Mouse (Mus musculus) retina, postnatal 7 days (tissue): ENCODE results near the gene Cavin3.
"Not testable (repeated sequence)": the region's sequence is repeated elsewhere in the genome, so short reads cannot be mapped to it uniquely, and the experiment has no call there.

Experiments used
- DNase-seq: peaks from one replicate; pipeline ENCODE4 v3.0.0-alpha.2; 2012; ENCODE audit warnings: low read depth, low spot score

Gene Cavin3

DNA sequence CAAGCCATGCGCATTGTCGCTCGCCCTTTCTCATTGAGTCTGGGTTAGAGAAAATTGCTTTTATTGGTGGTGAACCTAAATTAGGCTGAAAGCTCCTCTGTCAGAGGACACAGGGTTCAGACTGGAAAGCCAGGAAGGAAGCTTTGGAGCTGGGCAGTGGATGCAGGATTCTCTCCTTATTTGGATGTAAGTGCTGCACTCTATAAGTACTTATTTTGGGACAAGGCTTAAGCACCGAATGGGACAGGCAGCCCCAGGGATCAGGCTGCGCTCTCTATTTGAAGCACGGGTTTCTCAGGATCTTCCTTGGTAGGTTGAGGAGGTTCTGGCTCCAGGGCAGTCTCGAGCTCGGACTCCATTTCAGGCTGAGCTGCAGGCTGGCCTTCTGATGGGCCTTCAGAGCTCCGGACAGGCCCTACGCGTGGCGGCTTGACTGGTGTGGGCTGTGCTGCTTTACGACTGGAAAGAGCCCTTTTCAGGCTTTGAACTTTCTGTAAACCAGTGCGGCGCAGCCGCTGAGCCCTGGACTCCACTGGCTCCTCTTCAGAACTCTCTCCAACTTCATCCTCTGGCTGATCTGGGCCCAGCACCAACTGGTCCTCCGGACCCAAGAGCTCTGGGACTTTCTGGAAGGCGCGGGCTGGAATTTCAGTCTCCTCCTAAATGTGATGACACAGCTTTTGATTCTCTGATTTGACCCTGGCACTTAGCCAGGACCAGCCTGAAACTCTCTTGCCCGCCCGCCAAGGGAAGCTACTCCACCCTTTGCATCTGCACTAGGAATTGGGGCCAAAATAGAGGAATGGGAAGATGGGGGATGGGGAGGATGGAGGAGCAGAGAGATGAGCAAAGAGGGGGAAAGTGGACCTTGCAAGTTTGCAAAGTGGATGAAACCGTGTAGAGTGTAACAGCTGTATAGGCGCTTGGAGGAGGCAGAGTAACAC, 1.3 kb downstream of the Cavin3 start:
- DNase-seq = no peak

DNA sequence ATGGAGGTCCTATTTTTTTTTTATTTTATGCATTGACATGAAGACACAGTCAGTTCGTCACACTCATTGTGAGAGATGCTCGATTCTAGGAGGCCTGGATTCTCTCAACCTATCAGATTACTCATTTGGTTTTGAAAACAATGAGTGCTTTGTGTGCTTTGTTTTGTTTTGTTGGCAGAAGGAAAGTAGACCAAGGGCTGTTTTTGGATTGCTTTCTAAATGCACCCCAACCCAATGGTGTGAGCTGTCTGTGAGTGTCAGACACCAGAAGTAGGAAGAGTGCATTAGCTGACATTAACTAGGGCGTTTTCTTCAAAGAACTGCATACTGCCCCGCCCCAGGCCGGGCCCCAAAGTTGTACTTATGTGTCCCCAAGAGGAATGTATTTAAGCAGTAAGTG, 2.0 kb downstream of the Cavin3 start:
- no peak for DNase-seq

DNA sequence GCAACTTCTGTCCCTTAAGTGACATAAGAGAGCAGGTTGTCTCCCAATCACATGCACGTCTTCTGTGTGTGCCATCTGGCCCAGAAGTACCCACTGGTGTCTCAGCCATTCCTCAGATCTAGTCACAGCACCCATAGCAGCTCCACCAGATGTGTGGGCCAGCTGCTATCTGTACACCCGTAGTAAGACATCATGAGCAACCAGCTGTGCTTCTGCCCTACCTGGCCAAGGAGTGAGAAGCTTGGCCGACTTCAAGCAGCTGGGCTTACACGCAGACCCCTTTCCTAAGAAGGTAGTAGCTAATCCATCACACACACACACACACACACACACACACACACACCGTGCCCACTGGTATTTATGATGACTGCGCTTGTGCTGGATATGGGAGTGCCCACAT, 2.9 kb downstream of the Cavin3 start:
- DNase-seq = no peak

DNA sequence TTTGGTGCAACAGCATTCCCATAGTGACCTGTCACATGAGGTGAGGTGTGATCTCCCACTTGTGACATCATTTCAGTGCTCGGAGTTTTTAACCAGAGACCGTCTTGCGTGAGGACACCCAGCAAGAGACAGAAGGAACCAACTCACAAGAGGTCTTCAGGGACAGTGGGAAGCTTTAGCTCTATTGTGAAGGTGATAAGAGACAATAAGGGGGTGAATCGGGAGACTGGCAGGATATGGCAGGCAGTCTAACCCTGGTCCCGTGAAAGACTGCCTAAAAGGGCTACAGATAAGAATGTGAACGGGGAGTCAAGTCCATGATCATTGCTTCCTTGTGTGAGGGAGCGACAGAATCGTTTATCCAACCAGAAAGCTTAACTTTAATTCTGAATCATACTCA, 3.8 kb downstream of the Cavin3 start:
- no peak for DNase-seq

DNA sequence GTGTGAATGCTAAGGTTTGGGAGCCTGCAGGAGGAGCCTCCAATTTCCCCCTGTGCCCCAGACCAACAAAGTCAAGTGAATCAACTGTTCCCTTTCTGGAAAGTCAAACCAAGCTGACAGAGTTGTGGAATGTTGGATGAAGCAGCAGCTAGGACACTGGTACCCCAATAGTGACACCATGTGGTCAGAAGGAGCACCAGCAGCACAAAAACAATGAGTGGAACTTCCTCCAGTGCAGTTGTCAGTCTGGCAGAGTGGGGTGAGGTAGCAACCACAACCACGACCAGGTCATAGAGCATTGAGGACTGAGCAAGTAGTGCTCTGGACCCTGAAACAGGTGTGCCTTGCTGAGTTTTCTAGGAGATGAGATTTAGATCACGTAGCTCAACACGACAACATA, 4.3 kb downstream of the Cavin3 start:
- DNase-seq = no peak

DNA sequence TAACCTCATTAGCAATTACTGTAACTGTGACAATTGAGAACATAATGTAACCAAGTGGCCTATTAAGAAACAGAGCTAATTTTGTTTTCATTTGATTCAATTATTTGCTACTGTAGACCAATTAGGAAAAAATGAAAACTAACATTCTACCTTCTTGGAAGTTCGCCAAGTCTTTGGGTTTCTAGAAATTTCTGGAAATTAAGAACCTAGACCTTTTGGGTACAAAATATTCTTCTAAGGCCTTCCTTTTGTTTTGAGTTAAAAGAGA, 4.7 kb downstream of the Cavin3 start:
- DNase-seq = no peak

DNA sequence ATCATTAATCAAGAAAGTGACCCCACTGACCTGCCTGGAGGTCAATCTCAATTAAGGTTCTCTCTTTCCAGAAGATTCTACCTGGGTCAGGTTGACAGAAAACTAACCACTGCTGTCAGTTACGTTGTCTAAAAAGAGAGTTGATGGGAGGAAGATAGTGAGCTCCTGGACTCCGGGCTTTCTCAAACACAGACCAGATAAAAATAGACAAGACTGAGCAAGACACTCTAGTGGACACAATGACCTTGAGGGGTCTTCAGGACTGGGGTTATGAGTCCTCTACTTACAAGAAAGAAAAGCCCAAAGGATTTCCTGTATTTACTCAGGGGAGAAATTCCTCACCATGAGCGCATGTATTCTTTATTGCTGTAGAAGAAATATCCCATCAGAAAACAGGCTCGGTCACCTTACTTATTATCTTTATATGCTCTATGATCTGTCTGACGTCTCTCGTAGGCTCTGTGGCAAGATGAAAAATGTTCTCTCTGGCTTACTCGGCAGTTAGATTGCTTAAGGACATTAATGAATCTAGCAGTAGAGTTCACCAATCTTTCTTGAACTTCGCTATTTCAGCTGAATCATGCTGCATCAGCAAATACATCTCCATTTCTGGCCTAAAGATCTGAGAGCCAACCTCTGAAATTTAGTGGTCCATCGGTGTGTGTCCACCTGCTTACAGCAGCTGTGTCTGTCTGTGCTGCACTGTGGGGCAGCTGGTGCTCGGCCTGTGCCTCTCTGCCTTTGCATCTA, 5.2 kb downstream of the Cavin3 start:
- no peak for DNase-seq

DNA sequence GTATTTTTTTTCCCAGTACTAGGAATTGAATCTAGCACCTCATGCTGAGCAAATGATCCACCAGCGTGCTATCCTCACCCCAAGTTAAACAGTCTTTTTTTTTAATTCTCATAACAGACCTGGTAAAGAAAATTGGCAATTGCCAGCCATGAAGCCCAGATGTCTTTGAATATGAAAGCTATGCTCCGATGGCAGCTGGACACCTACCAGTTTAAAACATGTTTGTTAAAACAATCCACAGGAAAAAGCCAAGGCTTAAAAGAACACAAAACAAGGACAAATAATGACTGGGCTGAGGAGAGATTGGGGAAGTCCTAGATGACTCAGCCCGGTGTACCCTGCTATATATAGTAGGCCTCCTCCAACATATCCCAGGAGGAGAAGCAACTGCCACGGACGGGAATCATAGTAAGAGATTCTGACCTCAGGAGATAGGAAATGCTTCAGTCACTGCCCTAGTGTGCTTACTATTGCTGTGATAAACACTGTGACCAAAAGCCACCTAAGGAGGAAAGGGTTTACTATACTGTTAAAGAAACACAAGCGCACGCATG, 6.6 kb downstream of the Cavin3 start:
- no peak for DNase-seq

DNA sequence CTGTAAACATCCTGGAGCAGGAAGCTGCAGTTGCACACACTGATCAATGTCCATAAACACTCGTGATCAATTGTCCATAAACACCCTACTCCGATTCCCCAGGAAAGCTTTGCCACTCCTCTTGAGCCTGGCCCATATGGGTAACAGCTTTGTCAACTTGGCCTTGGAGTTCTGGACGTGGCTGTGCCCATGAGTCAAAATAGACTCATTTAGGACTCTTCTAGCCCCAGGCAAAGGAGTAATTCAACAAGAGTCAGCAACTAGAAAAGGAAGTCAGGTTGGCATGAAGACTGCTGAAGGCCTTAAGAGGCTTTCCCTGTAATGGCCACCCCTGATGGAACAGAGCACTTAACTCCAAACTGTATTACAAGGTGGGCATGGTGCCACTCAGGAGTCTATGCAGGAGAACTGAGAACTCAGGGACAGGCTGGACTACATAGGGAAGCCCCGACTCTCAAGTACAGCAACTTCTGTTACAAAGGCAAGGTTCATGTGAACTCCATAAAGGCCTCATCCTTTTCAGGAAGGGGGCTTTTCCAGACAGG, 7.3 kb downstream of the Cavin3 start:
- no peak for DNase-seq

DNA sequence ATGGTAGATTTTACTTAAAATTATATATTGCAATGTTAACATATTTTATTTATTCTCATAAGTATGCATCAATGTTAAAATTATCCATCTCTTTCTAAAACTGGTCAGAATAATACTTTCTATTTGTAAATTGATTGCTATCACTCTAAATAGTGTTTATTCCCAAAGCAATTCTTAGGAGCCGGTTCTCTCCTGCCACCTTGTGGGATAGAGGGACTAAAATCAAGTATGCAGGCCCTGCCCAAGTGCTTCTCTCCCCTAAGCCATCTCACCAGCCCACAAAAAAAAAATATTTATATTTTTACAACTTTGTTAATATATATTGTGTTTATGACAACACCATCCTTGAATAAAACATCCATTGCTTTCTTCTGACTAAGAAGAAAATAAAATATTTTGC, 9.5 kb downstream of the Cavin3 start:
- no peak for DNase-seq

DNA sequence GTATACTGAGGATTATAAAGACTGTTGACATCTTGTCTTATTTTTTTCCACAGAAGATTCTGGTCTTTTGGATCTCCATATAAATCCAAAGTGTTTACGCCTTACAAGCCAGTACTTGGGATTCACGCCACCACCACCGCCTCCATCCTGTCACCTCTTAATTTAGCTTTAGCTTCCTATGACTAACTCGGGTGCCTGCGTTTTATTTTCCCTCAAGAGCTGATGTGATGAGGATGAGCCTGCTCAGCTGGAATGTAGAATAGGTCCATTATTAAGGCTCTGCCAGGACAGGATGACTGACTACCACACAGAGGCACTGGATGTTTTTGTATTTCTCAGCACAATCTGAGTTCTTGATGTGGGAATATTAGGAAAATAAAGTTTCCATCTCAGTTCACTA, 16.6 kb downstream of the Cavin3 start:
- DNase-seq = not testable (repeated sequence)

DNA sequence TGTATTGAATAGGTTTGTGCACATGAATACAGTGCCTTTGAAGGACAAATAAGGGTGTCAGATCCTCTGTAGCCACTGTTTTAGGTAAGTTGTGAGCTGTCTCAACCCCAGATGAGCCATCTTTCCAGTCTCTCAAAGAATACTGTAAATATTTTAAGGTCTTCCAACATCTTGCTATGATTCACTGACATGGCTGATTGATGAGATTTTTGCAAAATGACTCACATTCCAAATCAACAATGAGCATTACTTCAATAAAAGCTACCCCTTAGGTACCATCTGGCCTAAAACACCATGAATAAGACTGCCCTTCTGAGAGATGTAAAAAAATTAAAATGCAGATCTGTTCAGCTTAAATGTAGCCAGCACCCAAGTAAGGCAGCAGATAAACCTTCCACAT, 23.6 kb downstream of the Cavin3 start:
- DNase-seq = no peak

DNA sequence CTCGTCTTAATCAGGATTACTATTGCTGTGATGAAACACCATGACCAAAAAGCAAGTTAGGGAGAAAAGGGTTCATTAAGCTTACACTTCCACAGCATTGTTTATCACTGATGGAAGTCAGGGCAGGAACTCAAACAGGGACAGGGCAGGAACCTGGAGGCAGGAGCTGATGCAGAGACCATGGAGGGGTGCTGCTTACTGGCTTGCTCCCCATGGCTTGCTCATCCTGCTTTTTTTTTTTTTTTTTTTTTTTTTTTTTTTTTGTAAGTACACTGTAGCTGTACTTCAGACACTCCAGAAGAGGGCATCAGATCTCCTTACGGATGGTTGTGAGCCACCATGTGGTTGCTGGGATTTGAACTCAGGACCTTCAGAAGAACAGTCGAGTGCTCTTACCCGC, 28.8 kb downstream of the Cavin3 start:
- not testable (repeated sequence) for DNase-seq

DNA sequence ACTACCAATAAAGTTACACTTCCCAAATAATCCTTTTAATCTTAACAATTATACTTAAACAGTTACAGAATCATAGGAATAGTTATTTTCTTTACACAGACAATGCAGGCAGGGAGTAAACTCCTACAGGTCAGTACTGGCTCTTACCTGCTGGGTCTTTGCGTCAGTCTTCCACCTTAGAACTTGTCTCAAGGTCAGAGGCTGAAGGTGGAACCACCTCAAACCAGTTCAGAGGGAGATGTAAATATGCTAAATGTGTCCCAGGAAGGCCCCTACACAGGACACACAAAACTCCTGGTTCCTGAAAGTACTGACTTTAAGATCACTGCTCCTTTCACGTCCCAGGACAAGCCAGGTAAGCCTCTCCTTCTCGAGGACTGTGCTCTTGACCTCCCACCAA, 37.0 kb downstream of the Cavin3 start:
- DNase-seq = no peak

DNA sequence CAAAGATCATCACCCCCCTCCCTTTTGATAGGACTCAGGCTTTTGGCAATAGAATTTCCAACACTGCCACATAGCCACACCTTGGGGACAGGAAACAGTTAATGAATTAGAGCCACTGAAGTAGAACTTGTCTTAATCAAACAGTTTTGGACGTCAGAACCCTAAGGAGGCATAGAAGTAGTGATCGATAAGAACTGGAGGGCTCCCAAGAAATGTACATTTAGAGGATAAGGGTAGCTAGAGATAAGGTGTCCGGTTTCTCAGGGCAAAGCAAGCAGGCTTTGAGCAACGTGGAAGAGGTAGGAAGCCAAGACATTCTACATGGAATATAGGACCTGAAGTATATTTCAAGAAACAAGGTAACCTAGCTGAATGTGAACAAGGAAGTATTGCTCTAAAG, 40.7 kb downstream of the Cavin3 start:
- DNase-seq = no peak

DNA sequence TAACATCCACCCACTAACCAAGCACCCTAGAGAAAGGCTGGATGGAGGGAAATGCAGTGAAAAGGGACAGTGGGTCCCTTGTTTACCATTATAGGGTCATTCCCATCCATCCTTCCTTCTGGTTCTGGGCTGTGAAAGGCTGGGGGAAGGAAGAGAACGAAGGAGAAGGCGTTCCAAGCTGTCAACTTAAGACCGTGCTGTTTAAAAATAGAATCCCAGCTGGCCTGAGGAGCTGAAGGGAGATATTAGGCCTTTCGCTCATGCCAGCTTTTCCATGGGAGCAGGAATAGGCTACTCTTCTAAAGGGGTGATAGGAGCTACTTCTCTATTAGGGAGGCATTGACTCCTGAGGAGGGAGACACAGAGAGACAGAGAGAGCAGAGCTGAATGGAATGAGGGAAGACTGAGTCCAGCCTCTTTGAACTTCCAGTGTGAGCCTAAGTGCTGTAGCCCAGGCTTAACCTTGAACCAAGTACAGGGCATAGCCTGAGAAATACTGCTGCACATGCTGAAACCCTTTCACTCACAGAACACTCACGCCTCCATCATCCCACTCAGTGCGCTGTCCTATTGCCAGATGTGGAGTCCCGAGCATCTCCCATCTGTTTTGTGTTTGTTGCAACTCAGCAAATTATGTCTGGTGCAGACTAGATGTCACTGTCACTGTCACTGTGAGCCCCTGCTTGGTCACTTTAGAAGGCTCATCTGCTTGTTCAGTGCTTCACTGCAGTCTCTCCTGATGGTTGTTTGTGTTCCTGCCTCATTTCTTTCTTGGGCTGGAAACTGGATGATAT, 43.9 kb downstream of the Cavin3 start:
- no peak for DNase-seq

DNA sequence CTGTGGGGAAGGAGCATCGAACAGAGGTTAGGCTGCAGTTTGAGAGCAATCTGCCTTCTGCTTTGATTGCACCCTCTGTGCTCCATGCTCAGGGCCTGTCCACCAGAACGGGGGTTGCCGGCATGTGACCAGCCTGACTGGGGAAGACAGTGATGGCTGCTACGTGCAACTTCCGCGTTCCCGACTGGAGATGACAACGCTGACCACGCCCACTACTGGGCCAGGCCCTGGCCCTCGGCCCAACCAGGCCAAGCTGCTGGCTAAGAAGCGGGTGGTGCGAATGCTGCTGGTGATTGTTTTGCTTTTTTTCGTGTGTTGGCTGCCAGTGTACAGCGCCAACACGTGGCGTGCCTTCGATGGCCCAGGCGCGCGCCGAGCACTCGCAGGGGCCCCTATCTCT, 47.3 kb downstream of the Cavin3 start:
- DNase-seq = no peak

DNA sequence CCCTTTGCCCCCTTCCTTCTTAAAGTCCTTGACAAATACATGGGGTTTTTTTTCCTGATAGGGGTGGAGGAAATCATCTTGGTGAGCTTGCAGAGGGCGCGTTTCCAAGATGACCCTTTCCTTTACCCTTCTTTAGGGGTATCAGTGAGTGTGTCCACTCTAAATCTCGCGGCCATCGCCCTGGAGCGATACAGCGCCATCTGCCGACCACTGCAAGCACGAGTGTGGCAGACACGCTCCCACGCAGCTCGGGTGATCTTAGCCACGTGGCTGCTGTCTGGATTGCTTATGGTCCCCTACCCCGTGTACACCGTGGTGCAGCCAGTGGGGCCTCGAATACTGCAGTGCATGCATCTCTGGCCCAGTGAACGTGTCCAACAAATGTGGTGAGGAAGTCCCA, 48.2 kb downstream of the Cavin3 start:
- DNase-seq = no peak

DNA sequence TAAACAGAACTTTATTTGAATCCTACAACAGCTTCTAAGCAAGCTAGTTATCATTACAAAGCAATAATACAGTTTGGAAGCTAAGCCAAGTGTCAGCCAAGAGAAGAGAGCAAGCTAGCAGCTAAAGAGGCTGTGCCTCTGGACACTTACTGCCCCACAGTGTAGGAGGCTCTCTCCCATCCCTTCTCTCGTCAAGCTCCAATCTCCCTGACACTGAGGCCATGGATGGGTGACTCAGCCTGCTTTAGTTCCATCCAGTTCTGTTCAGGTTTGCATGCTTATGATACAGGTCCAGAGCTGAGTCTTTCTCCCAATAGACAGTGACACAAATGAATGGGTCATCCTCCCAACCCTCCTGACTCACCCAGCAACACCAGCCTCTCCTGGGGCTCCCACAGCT, 50.0 kb downstream of the Cavin3 start:
- DNase-seq = no peak
